Mouse (Mus musculus) heart, postnatal 36 days (tissue): ENCODE measurements at regions not wholly inside any gene's neighbourhood (a gene's known extent, or its start where the extent isn't known, plus 50 kb on each side); places are given as distances from the start of the nearest gene placed in this dataset.

Experiments used
- DNase-seq, 2 experiments: peaks; one replicate each; pipeline ENCODE4 v3.0.0; 2021 to 2022
- intact Hi-C: fragments of 180-260 bp; cut with DNase I; formaldehyde crosslinking; loops from one replicate; pipeline ENCODE4 v1.15.1; 2025

DNA sequence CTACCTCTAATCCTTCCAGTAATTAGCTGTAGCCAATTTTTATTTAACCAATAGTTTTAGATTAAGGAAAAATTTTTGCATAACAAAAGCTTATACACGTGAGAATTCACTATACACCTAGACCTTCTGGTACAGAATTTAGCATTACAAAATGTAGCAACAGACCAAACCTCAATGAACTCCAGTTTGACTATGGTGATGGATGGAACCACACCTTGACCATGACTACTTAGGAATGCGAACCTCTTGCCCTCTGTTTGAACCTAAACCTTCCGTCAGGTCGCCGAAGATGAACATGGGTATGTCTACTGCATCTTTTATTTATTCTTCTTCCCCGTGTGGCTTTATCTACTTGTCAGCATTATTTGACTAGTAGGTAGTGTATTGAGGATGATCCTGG, 105.9 kb upstream of the Arl4c start:
- DNase-seq, result no peak
- intact Hi-C loops, result no loop called here

DNA sequence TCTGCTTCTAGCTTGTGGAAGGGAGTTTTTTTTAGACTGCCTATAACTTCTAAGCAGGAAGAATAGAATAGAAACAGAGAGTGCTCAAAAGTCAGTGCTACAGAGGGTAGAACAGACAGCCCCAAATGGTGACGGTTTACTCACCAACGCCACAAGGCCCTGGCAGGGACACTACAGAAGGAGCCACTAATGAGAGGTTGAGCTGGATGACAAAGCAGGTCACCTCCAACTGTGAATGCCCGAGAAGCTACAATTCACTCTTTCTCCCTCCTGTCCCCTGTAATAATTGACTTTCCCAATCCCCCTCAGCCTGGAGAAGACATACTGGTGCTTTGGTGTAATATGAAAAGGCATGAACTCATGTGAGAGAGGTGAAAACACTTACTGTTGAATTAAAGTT, 106.5 kb upstream of the Arl4c start:
- intact Hi-C loops, result no loop called here
- DNase-seq, result no peak

DNA sequence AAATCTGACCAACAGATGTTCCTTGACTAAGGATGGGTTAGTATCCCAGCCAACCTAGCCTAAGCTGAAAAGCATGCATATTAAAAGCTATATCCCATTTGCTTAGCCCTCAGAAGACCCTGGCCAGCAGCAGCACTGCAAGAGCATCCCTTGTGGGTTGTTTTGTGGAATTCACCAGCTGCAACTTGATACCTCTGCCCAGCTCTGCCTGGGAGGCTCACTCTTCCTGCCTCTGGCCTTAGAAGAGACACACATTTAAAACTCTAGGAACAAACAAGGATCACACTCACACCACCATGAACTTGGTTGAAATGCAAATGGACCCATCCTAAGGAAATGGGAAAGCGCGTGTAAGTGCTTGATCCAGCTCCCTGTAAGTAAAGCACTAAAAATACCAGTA, 107.7 kb upstream of the Arl4c start:
- intact Hi-C loops, result no loop called here
- no peak for DNase-seq

DNA sequence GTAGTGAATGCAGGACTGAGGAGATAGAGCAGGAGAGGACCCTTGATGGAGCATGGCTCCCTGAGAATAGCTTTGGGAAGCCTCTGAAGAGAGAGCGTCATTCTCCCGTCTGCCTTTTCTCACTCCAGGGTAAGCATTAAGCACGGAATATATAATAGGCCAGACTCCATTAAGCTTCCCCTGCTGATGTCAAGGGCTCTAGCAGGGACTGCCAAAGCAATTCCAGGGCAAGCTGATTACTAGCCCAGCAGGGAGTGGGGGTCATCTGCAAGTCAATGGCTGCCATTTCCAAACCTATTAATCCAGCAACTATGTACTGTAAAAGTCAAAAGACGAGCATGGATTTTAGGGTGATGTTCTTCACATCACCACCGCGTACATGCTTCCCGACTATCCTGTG, 111.2 kb upstream of the Arl4c start:
- no peak for DNase-seq
- intact Hi-C loops, result no loop called here

GRCm38 (mm10) chr1:88816376-88816945, 114.4 kb upstream of the Arl4c start:
- intact Hi-C loops, result no loop called here
- no peak for DNase-seq

GRCm38 (mm10) chr1:88825215-88825614, 123.2 kb upstream of the Arl4c start:
- DNase-seq, result no peak

DNA sequence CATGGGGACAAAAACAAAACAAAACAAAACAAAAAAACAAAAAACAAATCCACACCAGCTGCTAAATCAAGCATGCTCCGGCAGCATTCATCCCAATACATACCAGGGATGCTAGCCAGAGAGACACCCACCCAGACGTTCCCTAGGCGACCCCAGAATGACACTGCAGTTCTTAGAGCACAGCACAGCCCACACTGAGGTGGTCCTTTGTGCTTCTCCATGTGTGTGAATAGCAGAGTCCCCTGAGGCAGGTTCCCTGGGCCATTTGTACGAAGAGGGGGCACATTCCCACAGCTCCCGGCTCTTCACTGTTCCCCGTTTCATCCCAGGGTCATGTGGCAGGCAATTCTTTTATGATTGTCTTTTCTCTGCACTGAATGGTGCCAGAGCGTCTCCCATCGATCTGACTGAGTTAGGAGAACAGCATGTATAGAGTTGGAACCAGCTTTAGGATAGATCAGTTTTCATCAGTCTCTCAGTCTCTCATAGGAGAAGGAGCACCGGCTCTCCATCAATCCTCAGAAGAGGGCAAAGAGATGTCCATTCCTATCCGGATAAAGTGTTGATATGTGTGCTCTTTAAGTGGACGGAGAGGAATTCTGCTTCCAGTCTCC, 136.7 kb upstream of the Arl4c start:
- no peak for DNase-seq
- intact Hi-C loops, result no loop called here

More at GRCm38 (mm10) chr1:88825215-88825614, 123.2 kb upstream of the Arl4c start:
- intact Hi-C loops, result no loop called here

GRCm38 (mm10) chr1:88839407-88839976, 137.5 kb upstream of the Arl4c start:
- intact Hi-C loops, result no loop called here
- no peak for DNase-seq

- intact Hi-C loops, result no loop called here
- no peak for DNase-seq
Measured at GRCm38 (mm10) chr1:88839977-88840628, 138.1 kb upstream of the Arl4c start.

- intact Hi-C loops, result no loop called here
Measured at GRCm38 (mm10) chr1:88840991-88841592, 139.1 kb upstream of the Arl4c start.

DNA sequence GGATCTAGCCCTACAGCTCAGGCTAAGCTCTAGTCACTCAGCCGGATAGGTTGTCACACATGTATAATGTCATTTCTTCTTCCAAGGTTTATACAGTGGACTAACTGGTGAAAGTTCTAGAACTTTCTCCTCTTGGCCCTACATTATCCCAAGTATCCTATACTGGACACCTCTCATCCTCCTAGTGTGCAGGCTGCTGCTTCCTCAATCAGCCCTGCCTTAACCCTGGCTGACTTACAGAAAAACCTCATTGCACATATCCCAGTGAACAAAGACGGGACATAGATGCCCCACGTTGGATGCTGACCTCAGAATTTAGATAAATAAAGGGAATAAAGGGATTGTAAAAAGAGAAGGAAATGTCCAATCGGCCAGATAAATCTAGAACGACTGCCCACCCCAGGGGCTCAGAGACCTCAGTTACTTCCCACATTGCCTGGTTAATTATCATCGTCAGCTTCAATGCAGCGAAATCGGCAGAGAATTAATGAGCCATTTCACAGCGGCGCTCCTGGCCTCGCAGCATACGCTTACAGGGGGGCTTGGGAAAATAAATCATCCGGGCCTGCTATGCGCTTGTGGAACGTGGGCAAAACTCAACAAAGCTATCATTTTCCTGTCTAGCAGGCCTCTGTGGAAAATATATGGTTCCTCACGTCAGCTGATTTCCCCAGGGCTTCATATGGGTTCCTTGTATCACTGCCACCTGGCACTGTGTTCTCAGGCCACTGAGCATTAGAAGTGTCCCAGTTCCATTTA, 145.5 kb upstream of the Arl4c start:
- intact Hi-C loops, result no loop called here
- no peak for DNase-seq

More at GRCm38 (mm10) chr1:88840991-88841592, 139.1 kb upstream of the Arl4c start:
- no peak for DNase-seq

DNA sequence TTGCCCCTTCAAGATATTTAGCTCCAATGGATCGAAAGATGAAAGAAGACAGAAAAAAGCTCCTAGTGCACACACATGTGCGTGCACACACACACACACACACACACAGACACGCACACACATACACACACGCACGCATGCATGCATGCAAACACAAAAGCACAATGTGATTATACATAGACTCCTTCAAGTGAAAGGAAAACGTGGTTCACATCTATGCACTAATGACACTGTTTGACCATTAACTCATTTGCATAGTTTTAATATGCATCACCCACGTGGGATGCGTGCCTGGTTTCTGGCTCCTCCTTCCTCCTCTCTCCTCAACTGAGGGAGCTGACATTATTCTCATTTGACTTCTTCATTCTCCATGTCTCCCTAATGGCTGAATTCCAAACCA, 146.2 kb upstream of the Arl4c start:
- intact Hi-C loops, result no loop called here
- no peak for DNase-seq

- intact Hi-C loops, result no loop called here
- no peak for DNase-seq
Measured at GRCm38 (mm10) chr1:88849421-88849820, 147.4 kb upstream of the Arl4c start.

- intact Hi-C loops, result no loop called here
Measured at GRCm38 (mm10) chr1:88851931-88852330, 149.9 kb upstream of the Arl4c start.

GRCm38 (mm10) chr1:88860871-88861589, 159.0 kb upstream of the Arl4c start:
- intact Hi-C loops, result no loop called here
- no peak for DNase-seq

More at GRCm38 (mm10) chr1:88851931-88852330, 149.9 kb upstream of the Arl4c start:
- no peak for DNase-seq

DNA sequence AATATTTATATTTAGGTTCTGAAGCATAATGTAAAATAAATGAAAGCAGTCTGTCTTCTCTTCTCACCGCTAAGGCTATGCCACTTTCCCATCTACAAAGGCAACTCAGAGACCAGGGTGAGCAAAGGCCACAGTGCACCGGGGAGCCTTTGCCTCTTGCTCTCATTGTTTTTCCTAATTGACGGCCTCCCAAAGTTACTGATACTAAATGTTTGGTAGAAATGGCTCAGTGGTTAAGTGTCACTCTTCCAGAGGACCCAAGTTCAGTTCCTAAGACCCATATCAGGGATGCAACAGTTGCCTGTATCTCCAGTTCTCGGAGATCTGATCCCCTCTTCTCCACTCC, 159.5 kb upstream of the Arl4c start:
- intact Hi-C loops, result no loop called here
- DNase-seq, result no peak

DNA sequence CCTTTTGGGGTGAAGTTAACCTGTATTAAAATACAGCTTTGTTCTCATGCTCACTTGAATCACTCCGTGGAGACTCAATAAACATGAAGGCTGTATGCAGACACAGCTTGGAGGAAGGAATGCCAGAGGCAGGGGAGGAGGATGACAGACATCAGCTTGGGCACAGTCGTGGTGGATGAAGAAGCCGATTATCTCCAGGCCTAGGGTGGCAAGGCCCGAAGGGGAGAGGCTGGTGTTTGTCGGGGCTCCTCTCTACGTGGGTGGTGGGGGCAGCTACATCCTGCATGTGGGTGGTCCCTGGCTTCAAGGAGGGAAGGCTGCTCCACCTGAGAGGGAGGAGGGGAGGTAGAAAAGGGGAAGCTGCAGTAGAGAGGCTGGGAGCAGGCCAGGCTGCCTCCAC, 163.4 kb upstream of the Arl4c start:
- no peak for DNase-seq
- intact Hi-C loops, result no loop called here

- intact Hi-C loops, result no loop called here
Measured at GRCm38 (mm10) chr1:88866571-88866970, 164.6 kb upstream of the Arl4c start.

DNA sequence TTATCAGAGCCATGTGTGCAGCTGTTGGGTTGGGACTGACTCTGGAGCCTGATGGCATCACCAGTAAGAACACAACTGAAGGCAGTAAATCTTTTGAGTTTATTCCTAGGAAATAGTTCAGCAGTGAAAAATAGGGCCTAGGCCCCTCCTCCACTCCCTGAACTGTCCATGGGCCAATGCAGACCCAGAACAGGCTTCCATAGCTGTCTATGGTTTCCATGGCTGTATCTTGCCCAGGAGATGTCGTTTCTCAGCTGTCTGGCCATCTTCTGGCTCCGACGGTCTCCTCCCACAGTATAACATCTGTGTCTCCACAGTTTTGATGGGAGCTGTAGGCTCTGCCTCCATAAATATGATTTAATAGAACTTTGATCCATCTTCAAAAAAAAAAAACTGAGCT, 165.1 kb upstream of the Arl4c start:
- intact Hi-C loops, result no loop called here
- no peak for DNase-seq

More at GRCm38 (mm10) chr1:88866571-88866970, 164.6 kb upstream of the Arl4c start:
- no peak for DNase-seq

- no peak for DNase-seq
- intact Hi-C loops, result no loop called here
Measured at GRCm38 (mm10) chr1:88869885-88870284, 167.9 kb upstream of the Arl4c start.
